Mouse (Mus musculus): Measurements from ENCODE around the gene Hmgxb4.

Gene Hmgxb4

GRCm38 (mm10) chr8:75016422-75016821 is 23.3 kb downstream of the Hmgxb4 start:
- in situ Hi-C loops (cut with MboI; ENCODE audit: low sequenced_read_pairs): no loop called here

GRCm38 (mm10) chr8:75018274-75018972 is 25.3 kb downstream of the Hmgxb4 start:
- in situ Hi-C loops (cut with MboI; ENCODE audit: low sequenced_read_pairs): no loop called here

DNA sequence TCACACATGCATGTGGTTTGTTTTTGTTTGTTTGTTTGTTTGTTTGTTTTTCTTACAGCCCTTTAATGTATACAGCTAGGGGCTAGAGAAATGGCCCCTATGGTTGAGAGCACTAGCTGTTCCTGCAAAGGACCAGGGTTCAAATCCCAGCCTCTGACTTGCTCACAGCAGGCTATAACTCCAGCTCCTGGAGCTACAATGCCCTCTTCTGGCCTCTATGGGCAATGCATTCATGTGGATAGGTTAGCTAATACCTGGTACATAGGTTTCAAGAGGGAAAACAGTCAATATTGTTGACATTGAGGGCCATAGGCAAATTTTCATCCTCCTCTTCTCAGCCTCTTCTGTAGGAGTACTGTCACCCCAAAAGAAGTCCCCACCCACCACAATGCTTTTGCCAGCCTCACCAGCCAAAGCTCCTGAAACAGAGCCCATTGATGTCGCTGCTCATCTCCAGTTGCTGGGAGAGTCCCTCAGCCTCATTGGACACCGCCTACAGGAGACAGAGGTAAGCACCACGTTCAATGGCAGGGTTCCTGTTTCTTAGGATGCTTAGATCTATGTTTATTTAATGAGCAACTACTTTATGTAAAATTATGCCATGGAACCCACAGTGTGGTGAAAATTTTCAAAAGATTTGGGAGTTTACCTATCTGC is 30.6 kb downstream of the Hmgxb4 start:
- in situ Hi-C loops (cut with MboI; ENCODE audit: low sequenced_read_pairs): no loop called here

DNA sequence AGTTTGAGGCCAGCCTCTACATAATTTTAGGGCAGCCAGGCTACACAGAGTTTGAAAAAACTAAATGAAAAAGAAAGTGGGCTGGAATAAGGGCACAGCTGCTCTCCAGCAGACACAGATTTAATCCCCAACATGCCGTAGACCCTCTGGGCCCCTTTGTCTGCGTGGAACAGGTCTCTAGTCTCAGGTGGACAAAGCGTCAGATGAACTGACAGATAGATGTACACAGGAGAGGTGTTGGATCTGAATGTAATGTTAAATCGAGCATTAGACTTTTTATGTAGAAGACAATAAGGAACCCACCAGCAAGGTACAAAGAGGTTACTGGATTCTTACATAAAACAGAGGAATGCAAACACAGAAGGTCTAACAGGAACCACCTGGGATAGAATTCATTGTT is 32.7 kb downstream of the Hmgxb4 start:
- in situ Hi-C loops (cut with MboI; ENCODE audit: low sequenced_read_pairs): no loop called here

DNA sequence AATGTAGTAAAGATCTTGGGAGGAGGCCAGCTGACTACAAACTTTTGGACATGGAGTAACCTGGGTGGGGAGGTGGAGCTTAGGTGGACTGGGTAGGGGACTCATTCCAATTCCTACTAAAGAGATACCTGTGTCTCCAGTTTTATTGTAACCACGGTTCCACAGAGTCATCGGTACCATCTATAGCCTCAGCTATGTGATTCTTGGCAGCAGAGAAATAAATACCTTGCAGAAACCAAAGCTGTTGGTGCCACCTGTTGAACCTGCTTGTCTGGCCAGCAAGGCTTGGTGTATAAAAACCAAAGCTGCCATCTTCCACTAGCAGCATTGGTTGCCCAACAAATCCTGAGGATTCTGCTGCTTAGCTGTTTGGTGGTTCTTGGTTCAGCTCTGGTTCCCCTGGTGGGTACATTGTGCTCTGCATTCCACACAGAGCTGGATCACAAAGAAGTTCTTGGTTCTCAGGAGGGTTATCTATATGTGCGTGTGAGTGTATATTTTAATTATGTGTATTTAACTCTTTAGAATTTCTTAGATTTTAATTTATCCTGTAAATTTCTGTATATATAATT is 37.4 kb downstream of the Hmgxb4 start:
- in situ Hi-C loops (cut with MboI; ENCODE audit: low sequenced_read_pairs): no loop called here

- in situ Hi-C loops (cut with MboI; ENCODE audit: low sequenced_read_pairs): no loop called here
Measured at GRCm38 (mm10) chr8:75032961-75033360, 39.8 kb downstream of the Hmgxb4 start.

GRCm38 (mm10) chr8:75033511-75034243 is 40.5 kb downstream of the Hmgxb4 start, which contains the start of gene Tom1:
Gene Tom1, plus strand, starts transcription at chr8:75033705.
- in situ Hi-C loops (cut with MboI; ENCODE audit: low sequenced_read_pairs): no loop called here

- in situ Hi-C loops (cut with MboI; ENCODE audit: low sequenced_read_pairs): no loop called here
Measured at GRCm38 (mm10) chr8:75034285-75034684, 41.1 kb downstream of the Hmgxb4 start.

DNA sequence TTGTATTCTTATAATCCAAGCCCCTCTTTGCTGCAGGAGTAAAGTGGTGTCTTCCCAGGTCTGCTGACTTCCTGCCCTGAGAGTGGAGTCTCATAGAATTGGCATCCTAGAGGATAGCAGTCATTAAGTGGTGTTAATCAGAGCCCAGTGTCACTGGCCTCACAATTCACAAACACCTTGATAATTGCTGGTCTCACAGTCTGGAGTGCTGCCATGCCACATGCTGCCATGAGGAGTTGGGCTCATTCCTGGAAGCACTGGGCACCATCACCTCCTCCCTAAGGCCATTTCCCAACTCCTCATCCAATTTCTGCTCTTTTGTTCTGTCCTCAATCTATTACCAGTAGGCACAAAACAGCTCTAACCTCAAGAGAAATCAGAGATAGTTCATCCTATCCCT is 42.5 kb downstream of the Hmgxb4 start:
- in situ Hi-C loops (cut with MboI; ENCODE audit: low sequenced_read_pairs): no loop called here

DNA sequence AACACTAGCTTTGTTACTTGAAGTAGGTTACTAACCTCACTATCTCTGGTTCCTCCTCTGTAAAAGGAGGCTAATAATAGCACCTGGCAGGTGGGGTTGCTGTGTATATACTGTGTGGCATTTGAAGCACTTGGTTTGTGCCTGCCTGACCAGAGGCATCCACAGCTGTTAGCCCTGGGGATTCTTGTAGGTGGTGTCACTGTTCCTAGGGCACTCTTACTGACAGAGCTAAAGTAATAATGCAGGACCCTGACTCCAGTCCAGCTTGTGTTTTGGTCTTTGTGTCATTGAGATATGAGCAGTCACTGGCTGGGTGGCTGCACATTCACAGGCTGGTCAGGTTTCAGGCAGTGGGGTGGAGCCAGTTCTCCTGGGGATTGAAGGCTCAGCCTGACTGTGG is 45.3 kb downstream of the Hmgxb4 start:
- in situ Hi-C loops (cut with MboI; ENCODE audit: low sequenced_read_pairs): no loop called here

DNA sequence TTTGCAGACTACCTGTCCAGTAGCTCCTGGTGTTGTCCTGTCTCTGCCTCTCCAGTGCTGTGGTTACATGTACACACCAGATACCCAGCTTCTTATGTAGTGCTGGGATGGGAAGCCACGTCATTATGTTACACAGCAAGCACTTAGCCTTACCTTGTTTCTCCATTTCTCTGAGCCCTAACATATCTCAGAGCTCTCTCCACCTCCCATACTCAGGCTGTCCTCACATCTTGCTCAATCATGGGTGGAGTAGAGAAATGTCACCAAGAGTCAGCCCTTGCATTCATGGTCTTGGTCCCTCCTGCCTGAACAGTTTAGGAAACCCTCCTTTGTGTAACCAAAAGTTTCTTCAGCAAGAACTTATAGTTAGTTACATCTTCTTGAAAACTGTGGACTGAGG is 46.6 kb downstream of the Hmgxb4 start:
- in situ Hi-C loops (cut with MboI; ENCODE audit: low sequenced_read_pairs): no loop called here

DNA sequence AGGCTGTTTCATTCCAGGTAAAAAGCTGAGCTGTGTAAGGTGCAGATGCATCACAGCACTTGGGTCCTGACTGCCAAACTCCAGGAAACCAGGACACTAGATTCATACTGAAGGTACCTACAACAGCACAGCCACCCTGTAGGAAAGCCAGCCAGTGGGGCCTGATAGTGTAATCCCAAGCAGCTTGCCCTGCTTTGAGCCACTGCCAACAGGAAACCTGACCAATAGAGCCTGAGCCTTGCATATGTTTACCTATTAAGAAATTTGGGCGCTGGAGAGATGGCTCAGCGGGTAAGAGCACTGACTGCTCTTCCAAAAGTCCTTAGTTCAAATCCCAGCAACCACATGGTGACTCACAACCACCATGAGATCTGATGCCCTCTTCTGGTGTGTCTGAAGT is 49.0 kb downstream of the Hmgxb4 start:
- in situ Hi-C loops (cut with MboI; ENCODE audit: low sequenced_read_pairs): no loop called here

- in situ Hi-C loops (cut with MboI; ENCODE audit: low sequenced_read_pairs): no loop called here
Measured at GRCm38 (mm10) chr8:75042974-75043373, 49.8 kb downstream of the Hmgxb4 start.

GRCm38 (mm10) chr8:75046303-75046702 is 53.1 kb downstream of the Hmgxb4 start:
- in situ Hi-C loops (cut with MboI; ENCODE audit: low sequenced_read_pairs): no loop called here

- in situ Hi-C loops (cut with MboI; ENCODE audit: low sequenced_read_pairs): no loop called here
Measured at GRCm38 (mm10) chr8:75047784-75048183, 54.6 kb downstream of the Hmgxb4 start.

GRCm38 (mm10) chr8:75053342-75053741 is 60.2 kb downstream of the Hmgxb4 start:
- in situ Hi-C loops (cut with MboI; ENCODE audit: low sequenced_read_pairs): no loop called here

DNA sequence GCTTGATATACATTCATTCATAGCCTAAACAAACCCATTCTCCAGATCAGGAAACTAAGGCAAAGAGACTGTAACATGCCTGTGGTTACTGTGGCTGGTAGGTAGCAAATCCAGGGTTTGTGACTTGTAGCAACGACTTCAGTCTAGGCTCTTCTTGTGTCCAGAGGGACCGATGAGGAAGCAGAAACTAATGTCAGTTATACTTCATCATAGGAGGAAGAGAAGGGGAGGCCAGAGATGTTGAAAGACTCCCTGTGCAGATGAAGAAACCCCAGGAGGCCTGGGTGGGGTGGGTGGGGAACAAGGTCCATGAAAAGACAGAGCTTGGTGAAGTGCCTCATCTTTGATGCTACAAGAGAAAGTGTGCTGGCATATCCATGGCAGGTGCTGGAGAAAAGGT is 62.5 kb downstream of the Hmgxb4 start:
- in situ Hi-C loops (cut with MboI; ENCODE audit: low sequenced_read_pairs): no loop called here

- in situ Hi-C loops (cut with MboI; ENCODE audit: low sequenced_read_pairs): no loop called here
Measured at GRCm38 (mm10) chr8:75060022-75060421, 66.9 kb downstream of the Hmgxb4 start.

- in situ Hi-C loops (cut with MboI; ENCODE audit: low sequenced_read_pairs): no loop called here
Measured at GRCm38 (mm10) chr8:75060815-75061214, 67.7 kb downstream of the Hmgxb4 start.

DNA sequence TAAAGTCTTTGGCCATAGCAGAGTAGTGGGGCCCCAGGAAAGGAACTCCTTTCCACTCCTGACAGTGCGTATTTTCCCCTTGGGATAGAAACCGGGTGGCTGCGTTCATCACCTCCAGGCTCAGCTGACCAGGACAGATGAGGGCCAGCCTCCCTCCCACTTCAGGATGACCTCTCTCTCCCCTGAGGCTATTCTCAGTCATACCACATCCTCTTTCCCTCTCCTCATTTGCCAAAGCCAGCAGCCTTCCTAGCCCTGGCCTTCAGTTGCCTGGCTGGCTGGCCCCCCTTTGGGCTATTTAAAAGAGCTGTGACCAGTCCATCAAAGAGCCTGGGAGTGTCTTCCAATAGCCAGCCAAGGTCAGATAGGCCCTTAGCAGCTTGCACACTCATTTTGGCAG is 70.1 kb downstream of the Hmgxb4 start:
- in situ Hi-C loops (cut with MboI; ENCODE audit: low sequenced_read_pairs): no loop called here

- in situ Hi-C loops (cut with MboI; ENCODE audit: low sequenced_read_pairs): no loop called here
Measured at GRCm38 (mm10) chr8:75064790-75065189, 71.6 kb downstream of the Hmgxb4 start.

DNA sequence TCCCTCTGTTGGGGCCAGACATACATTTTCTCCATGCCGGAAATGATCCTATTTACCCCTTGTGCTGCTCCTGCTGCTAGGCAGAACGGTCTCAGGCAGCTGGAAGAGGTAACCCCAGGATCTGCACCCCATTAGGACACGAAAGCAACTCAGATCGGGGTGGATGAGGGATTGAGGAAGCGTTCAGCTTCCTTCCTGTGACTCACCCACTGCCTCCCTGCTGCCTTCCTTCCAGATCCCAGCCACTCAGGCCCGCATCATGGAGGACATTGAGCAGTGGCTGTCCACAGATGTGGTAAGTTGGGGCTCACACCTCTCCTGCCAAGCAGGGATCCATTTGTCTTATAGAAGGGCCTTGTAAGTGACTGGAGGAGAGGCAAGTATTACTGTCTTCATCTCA is 74.1 kb downstream of the Hmgxb4 start:
- in situ Hi-C loops (cut with MboI; ENCODE audit: low sequenced_read_pairs): no loop called here

Measured in CH12F3 (cell line).